Mouse (Mus musculus) liver, embryonic 16.5 days (tissue): Measurements from ENCODE around the gene Dusp6. TPM values are rescaled to one million over a fixed set of nuclear protein-coding genes. Genes with fewer than 3 reads are reported as not detected.
A peak's percentile ranks its signal among the peaks of the same experiment; 100 is the strongest.

Experiments
- ATAC-seq: fragments of 200-750 bp; cut with Nextera tagmentation; 2 replicates; pipeline ENCODE4 v1.8.0; 2017; ENCODE audit warnings: low read depth, mild to moderate bottlenecking, moderate number of reproducible peaks, moderate library complexity
- H3K27ac ChIP-seq: fragments of 300-500 bp; sonication (generic); 2 replicates; pipeline ENCODE4 v1.5.1; 2014; ENCODE audit warnings: mild to moderate bottlenecking, low read length
- H3K27me3 ChIP-seq: fragments of 300-500 bp; sonication (generic); 2 replicates; pipeline ENCODE4 v1.6.1; 2014; ENCODE audit warnings: low read depth, low read length, mixed read lengths; ENCODE audit not compliant: control insufficient read depth, insufficient read depth
- H3K36me3 ChIP-seq: fragments of 300-500 bp; sonication (generic); 2 replicates; pipeline ENCODE4 v1.6.1; 2014; ENCODE audit warnings: mild to moderate bottlenecking; ENCODE audit not compliant: control insufficient read depth, insufficient read depth
- H3K4me1 ChIP-seq: fragments of 300-500 bp; sonication (generic); 2 replicates; pipeline ENCODE4 v1.6.1; 2014; ENCODE audit warnings: low read depth, low read length, mixed read lengths; ENCODE audit not compliant: control insufficient read depth
- H3K4me2 ChIP-seq: fragments of 300-500 bp; sonication (generic); 2 replicates; pipeline ENCODE4 v1.6.1; 2014; ENCODE audit warnings: low read depth, low read length, mixed read lengths
- H3K4me3 ChIP-seq: fragments of 300-500 bp; sonication (generic); 2 replicates; pipeline ENCODE4 v1.5.1; 2014; ENCODE audit warnings: low read depth, mild to moderate bottlenecking, low read length
- H3K9ac ChIP-seq: fragments of 300-500 bp; sonication (generic); 2 replicates; pipeline ENCODE4 v1.6.1; 2014; ENCODE audit warnings: low read depth, low read length
- H3K9me3 ChIP-seq: fragments of 300-500 bp; sonication (generic); replicated peaks from 2 replicates; pipeline ENCODE4 v1.6.1; 2016; ENCODE audit warnings: low read length; ENCODE audit not compliant: control insufficient read depth
- WGBS: fragments of 180-500 bp; shearing (Covaris S2); extraction: QIAGEN DNeasy Blood & Tissue Kit; methylation state at CpG from one replicate; pipeline ENCODE4 v1.1.7; 2014; ENCODE audit not compliant: insufficient replicate concordance; 5-methylcytosine and 5-hydroxymethylcytosine counted together
- polyA plus RNA-seq: library from polyadenylated mRNA; unstranded; fragments of >200 nt; fragmentation: Nextera tagmentation; extraction: Ambion mirVana; gene quantifications from 2 replicates; pipeline ENCODE4 v1.2.1, GENCODE M21; 2015

The Dusp6 gene
- polyA plus RNA-seq, 1 experiment from 2014 or later = 29.0 TPM

DNA sequence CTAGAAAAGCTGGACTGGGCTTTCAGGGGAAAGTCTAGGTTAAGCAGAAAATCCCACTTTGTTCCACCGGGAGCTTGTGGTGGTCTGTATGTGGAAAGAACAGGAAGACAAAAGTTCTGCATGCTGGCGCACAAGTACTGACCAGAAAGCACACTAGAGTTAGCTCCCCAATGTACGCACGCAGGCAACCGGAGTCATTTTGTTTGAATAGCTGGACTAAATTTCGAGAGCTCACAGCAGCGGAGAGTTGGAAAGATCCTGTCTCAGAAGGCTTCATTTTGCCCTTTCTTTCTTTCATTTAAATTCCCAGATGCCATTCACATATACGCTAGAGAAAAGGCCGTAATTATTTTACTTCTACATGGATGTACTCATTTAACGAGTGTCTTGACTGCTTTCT is 20.3 kb upstream of the Dusp6 start:
- Histone ChIP-seq H3K36me3 (no peaks in the 10 kb centered on the region), H3K9me3 (no peaks in the 10 kb centered on the region), H3K27me3 (no peaks in the 10 kb centered on the region), H3K27ac (no peak overlapping the region), H3K4me3 (no peak overlapping the region), H3K4me2 (no peak overlapping the region), H3K4me1 (no peaks in the 10 kb centered on the region; the same call in 1 of the 2 replicates), H3K9ac (no peak overlapping the region)
- ATAC-seq = no peak
- WGBS = 70% methylated on average over 10 of the region's 10 CpGs

DNA sequence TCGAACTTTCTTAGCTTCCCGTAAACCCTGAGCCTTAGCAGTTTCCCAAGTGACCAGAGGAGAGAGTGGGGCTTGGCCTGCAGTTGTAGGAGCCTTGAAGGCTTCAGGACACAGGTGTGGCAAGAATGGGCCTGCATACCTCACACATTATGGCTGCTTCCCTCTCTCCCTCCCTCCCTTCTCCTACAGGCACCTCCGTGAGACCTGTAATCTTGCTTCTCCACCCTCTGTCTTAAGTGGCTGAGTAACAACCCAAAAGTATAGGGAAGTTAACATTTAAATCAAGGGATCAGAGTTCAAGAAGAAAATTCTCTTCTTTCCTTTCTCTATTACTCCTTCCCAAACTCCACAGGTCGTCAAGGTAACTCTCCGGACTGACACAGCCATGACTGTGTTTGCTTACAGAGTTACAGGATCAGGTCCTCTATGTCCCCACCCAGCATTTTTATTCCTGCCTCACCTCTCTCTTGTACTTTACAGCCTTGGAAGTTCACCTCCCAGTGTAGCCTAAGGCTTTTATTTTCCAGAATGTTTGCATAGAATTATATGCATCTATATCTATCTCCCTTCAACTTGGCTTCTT is 19.0 kb upstream of the Dusp6 start:
- 59% methylated on average over 5 of the region's 5 CpGs for WGBS
- H3K36me3 ChIP-seq = no peaks in the 10 kb centered on the region
- no peak overlapping the region for H3K4me3 ChIP-seq
- H3K27me3 ChIP-seq = no peaks in the 10 kb centered on the region
- no peak overlapping the region for H3K4me2 ChIP-seq
- no peak overlapping the region for H3K9ac ChIP-seq
- no peaks in the 10 kb centered on the region; the same call in 1 of the 2 replicates for H3K4me1 ChIP-seq
- no peaks in the 10 kb centered on the region for H3K9me3 ChIP-seq
- no peak overlapping the region for H3K27ac ChIP-seq
- ATAC-seq = no peak

DNA sequence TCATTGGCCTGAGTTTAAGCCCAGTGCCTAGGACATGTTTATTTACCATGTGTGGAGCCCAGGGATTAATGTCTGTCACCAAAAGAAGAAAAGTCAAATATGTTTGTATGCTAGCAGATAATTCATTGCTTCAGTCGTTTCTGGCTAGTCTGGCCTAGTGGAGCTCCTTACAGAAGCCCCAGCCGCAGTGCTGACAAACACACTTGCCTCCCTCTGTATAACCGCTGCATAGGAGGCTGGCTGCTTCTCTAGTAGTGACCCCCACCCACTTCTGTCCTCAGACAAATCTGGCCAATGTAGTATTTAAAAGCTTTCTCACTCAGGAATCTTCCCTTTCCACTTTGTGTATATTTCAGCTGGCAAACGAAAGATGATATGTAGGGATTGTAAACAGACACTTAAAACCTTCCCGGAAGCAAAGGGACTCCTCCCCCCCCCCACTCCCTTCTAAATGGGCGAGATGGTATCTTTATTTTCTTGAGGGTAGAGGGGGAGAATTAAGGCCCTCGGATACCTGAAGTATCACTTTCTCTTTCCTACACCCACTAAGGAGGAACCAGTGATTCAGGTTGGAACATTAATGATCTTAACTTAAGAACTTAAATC is 18.3 kb upstream of the Dusp6 start:
- Histone ChIP-seq H3K27ac (no peak overlapping the region), H3K4me2 (no peak overlapping the region), H3K9me3 (no peaks in the 10 kb centered on the region), H3K27me3 (no peaks in the 10 kb centered on the region), H3K36me3 (no peaks in the 10 kb centered on the region), H3K4me3 (no peak overlapping the region), H3K9ac (no peak overlapping the region), H3K4me1 (no peaks in the 10 kb centered on the region; the same call in 1 of the 2 replicates)
- no peak for ATAC-seq
- WGBS = 39% methylated on average over 7 of the region's 7 CpGs

DNA sequence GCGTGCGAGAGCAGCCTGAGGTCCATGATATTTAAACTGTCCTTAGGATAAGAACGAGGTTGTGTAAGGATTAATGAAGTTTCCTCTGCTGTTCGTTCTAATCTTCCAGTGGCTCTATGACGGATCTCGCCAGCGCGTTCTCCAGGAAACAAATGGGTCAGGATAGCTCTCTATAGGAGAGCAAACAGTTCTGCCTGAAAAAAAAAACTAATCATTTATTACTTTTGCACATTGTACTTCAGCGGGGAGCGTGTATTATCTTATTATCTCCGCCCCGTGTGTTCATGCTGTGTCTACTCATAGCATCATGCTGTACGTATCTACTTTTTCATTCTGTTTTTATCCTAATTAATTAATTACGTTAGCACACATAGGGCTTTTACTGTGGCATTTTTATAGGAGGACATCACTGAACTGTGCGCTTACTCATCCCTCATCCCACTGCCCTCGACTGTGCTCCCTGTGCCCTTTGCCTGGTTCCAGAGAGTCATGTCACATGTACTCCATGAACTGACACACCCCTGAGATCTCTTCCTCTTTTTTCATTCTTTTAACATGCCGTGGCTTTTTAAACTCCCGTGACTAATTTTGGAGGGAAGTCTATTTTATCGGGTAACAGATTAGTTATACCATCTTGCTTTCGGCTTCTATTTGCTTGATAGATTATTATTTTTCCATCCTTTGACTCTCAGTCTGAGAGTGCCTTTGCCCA is 16.1 kb upstream of the Dusp6 start:
- Histone ChIP-seq H3K27me3 (no peaks in the 10 kb centered on the region), H3K9ac (no peak overlapping the region), H3K4me1 (no peaks in the 10 kb centered on the region; the same call in 1 of the 2 replicates), H3K4me3 (no peak overlapping the region), H3K36me3 (no peaks in the 10 kb centered on the region), H3K27ac (no peak overlapping the region), H3K9me3 (no peaks in the 10 kb centered on the region), H3K4me2 (no peak overlapping the region)
- no peak for ATAC-seq
- 62% methylated on average over 20 of the region's 20 CpGs for WGBS

DNA sequence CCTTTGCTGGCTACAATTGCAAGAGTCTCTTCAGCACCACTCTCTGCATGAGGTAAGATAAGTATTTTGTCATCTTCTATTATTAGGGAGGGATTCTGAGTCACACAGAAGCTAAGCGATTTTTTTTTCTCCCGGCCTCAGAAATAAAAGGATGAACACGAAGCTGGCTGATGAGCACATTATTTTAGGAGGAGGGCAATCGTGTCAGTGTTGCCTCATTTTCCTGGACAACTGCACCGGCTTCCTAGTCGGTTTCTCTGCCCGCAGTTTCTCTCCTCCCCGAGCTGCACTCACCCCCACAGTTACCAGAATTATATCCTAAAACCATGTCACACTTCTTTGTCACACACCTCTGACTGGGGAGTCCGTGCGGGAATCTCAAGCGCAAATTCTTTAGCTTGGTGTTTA is 12.2 kb upstream of the Dusp6 start:
- Histone ChIP-seq H3K4me3 (no peak overlapping the region), H3K27ac (no peak overlapping the region), H3K4me2 (no peak overlapping the region), H3K9me3 (no peaks in the 10 kb centered on the region), H3K9ac (no peak overlapping the region), H3K4me1 (no peaks in the 10 kb centered on the region; the same call in 1 of the 2 replicates), H3K27me3 (no peaks in the 10 kb centered on the region), H3K36me3 (no peaks in the 10 kb centered on the region)
- no peak for ATAC-seq
- WGBS = 54% methylated on average over 11 of the region's 11 CpGs

DNA sequence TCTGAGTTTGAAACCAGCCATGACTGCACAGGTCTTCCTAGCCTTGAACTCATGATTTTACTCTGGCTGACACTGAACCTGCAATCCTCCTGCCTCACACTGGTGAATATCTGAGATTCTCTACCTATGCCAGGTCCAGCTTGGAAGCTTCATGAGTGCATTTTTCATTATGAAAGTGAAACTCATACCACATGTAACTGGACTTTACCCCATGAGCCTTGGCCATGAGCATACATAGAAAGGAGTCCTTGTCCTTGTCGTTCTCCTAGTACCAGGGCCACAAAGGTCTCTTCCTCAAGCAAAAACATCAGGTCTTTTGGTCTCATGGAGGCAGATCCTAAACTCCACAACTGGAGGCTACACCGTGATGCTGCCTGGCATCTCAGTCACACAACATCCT is 9.6 kb upstream of the Dusp6 start:
- Histone ChIP-seq H3K9ac (no peak overlapping the region), H3K27me3 (no peaks in the 10 kb centered on the region), H3K4me2 (no peak overlapping the region), H3K27ac (no peak overlapping the region), H3K4me1 (no peaks in the 10 kb centered on the region; the same call in 1 of the 2 replicates), H3K9me3 (no peaks in the 10 kb centered on the region), H3K36me3 (no peaks in the 10 kb centered on the region), H3K4me3 (no peak overlapping the region)
- no peak for ATAC-seq
- 55% methylated on average over 2 of the region's 2 CpGs for WGBS

DNA sequence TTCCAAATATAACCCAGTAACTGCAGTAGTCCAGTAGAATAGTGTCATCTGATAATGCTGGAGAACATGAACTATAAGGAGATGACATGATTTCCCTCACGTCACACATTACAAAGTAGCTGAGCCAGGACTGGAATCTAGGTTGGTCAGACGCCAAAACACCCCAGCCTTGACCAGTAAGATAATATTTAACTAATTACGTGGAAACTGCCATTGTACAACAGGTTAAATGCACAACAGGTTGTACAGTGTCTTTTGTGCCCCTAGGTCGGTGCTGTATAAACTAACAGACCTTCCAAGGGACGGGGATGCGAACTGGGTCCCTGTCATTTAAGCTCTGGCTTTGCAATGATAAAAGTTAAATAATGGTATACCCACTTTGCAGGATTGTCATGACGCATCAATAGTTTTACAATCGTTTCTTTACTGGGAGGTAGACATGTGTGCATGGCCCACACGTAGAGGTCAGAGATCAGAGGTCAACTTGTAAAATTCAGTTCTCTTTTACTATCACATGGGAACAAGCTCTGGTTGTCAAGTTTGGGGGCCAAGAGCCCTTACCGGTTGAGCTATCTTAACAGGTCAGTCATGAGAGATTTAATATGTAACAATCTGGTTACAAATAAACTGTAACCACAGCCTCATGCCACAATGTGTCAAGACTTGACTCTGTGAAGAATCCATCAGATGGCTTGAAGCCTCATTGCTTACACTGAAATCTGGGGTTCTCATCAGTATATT is 7.0 kb upstream of the Dusp6 start:
- Histone ChIP-seq H3K4me2 (no peak overlapping the region), H3K27ac (peak overlapping the region; percentile 66)
- peak; percentile 88 for ATAC-seq

DNA sequence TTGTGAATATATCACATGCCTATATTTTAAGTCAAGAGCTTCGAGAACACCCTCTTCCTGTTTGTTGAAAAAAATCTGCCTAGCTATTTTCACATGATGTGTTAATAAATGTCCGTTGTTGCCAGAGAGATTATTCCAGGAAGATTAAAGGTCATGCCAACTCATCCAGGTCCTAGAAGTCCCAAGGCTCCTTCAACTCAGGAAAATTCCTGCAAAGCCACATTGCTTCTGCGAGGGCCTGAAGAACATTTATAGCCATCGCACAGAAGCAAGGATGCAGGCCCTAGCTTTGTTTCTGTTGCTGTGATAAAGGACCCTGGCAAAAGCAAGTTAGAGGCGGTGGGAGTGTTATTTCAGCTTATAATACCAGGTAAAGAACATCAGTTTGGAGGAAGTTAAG is 5.5 kb upstream of the Dusp6 start:
- Histone ChIP-seq H3K27me3 (peaks cover 17% of the 10 kb centered on the region), H3K9ac (no peak overlapping the region), H3K4me2 (no peak overlapping the region), H3K4me3 (no peak overlapping the region), H3K27ac (no peak overlapping the region), H3K36me3 (no peaks in the 10 kb centered on the region), H3K9me3 (no peaks in the 10 kb centered on the region), H3K4me1 (no peaks in the 10 kb centered on the region; the same call in 1 of the 2 replicates)
- 60% methylated on average over 5 of the region's 5 CpGs for WGBS
- ATAC-seq = no peak

More for the DNA sequence above, 7.0 kb upstream of the Dusp6 start:
- no peaks in the 10 kb centered on the region for H3K9me3 ChIP-seq
- H3K36me3 ChIP-seq = no peaks in the 10 kb centered on the region
- no peak overlapping the region for H3K4me3 ChIP-seq
- H3K27me3 ChIP-seq = peaks cover 2% of the 10 kb centered on the region
- WGBS = 56% methylated on average over 10 of the region's 10 CpGs
- H3K9ac ChIP-seq = no peak overlapping the region
- H3K4me1 ChIP-seq = no peaks in the 10 kb centered on the region; the same call in 1 of the 2 replicates
